Mouse (Mus musculus) liver, postnatal 0 days (tissue): ENCODE measurements around the gene Hist1h3g.

Experiments
- CTCF ChIP-seq: sonication (generic); IDR thresholded peaks from 2 replicates; pipeline ENCODE4 v1.5.1; 2016; ENCODE audit warnings: antibody characterized with exemption, low read depth
- EP300 ChIP-seq: IDR thresholded peaks from 2 replicates; pipeline ENCODE4 v1.6.1; 2016; ENCODE audit warnings: antibody characterized with exemption, low read depth, mild to moderate bottlenecking

- no peak for TF ChIP-seq CTCF
- peak; percentile 88 for TF ChIP-seq EP300
These were observed 20.0 kb downstream of the Hist1h3g start for GRCm38 (mm10) chr13:23554925-23555838.
